Mouse (Mus musculus) E14TG2a.4 (cell line): ENCODE results near the gene Sqstm1.

ENCODE experiments used
- CTCF ChIP-seq: conservative IDR thresholded peaks from 2 replicates; pipeline ENCODE4 v1.5.1; 2014; ENCODE audit warnings: low read length
- NANOG ChIP-seq: IDR thresholded peaks from 2 replicates; pipeline ENCODE4 v1.6.1; 2014; ENCODE audit warnings: borderline replicate concordance, low read length, mixed read lengths
- POU5F1 ChIP-seq: IDR thresholded peaks from 2 replicates; pipeline ENCODE4 v1.6.1; 2014; ENCODE audit warnings: low read length, borderline replicate concordance

GRCm38 (mm10) chr11:50243926-50244325, 33.3 kb upstream of the Sqstm1 start:
- no peak for TF ChIP-seq CTCF
- TF ChIP-seq NANOG: no peak
- TF ChIP-seq POU5F1: no peak
